Mouse (Mus musculus): ENCODE measurements around the gene A630010A05Rik. TPM values are rescaled to one million over a fixed set of nuclear protein-coding genes. Genes with fewer than 3 reads are reported as not detected.
"Not testable (repeated sequence)": the region's sequence is repeated elsewhere in the genome, so short reads cannot be mapped to it uniquely, and the experiment has no call there.

The A630010A05Rik gene
- not detected in 2 replicates for polyA plus RNA-seq (2016; fragmentation: Nextera tagmentation; extraction: Ambion mirVana)

GRCm38 (mm10) chr16:14562017-14562416, at the start of gene A630010A05Rik:
Gene A630010A05Rik, plus strand, starts transcription at chr16:14562317.
- Histone ChIP-seq H3K4me2 (no peak within 1 kb of the TSS), H3K9ac (no peak within 1 kb of the TSS), H3K9me3 (replicated peaks) (no peaks in the 10 kb centered on the region), H3K27ac (no peak within 1 kb of the TSS), H3K4me1 (no peaks in the 10 kb centered on the region), H3K4me3 (no peak within 1 kb of the TSS), H3K27me3 (replicated peaks) (no peaks in the 10 kb centered on the region), H3K36me3 (no peaks in the 10 kb centered on the region)
- ATAC-seq, result no peak
- 48% methylated on average over 1 of the region's 1 CpGs for WGBS (ENCODE audit: insufficient replicate concordance)

- Histone ChIP-seq H3K4me1 (no peaks in the 10 kb centered on the region), H3K4me2 (no peak overlapping the region), H3K36me3 (no peaks in the 10 kb centered on the region), H3K9ac (no peak overlapping the region), H3K27me3 (replicated peaks) (no peaks in the 10 kb centered on the region), H3K4me3 (no peak overlapping the region), H3K27ac (no peak overlapping the region), H3K9me3 (replicated peaks) (no peaks in the 10 kb centered on the region)
- ATAC-seq, result no peak
Measured at GRCm38 (mm10) chr16:14535766-14536165, 26.4 kb upstream of the A630010A05Rik start.

- 34% methylated on average over 1 of the region's 1 CpGs for WGBS (ENCODE audit: insufficient replicate concordance)
- ATAC-seq, H3K4me2 ChIP-seq: not testable (repeated sequence)
Measured at GRCm38 (mm10) chr16:14557191-14557590, 4.9 kb upstream of the A630010A05Rik start.

More at GRCm38 (mm10) chr16:14557191-14557590, 4.9 kb upstream of the A630010A05Rik start:
- not testable (repeated sequence) for H3K27me3 ChIP-seq (replicated peaks); H3K4me1 ChIP-seq; H3K9ac ChIP-seq; H3K36me3 ChIP-seq; H3K4me3 ChIP-seq; H3K27ac ChIP-seq; H3K9me3 ChIP-seq (replicated peaks)

Other genes starting within 250 kb of the A630010A05Rik start
- gene Fopnl, start 244.9 kb upstream of the A630010A05Rik start, polyA plus RNA-seq (2016; fragmentation: Nextera tagmentation; extraction: Ambion mirVana), result 81.9 and 85.5 TPM in 2 replicates
- 6.2 and 6.6 TPM in 2 replicates for gene Abcc1, start 200.8 kb upstream of the A630010A05Rik start, polyA plus RNA-seq (2016; fragmentation: Nextera tagmentation; extraction: Ambion mirVana)